In genomic region chr13:48878534-48878933, GRCm38 (mm10) we compare ENCODE assay signal across 8 mouse cellular contexts. TPM values are rescaled to one million over a fixed set of nuclear protein-coding genes. Genes with fewer than 3 reads are reported as not detected.
A peak's percentile ranks its signal among the peaks of the same experiment; 100 is the strongest.
DNase-seq lines count a peak whose midpoint lies in the region; ATAC-seq and TF ChIP-seq lines count a peak whose summit lies in the region.

No protein-coding gene starts in this region.

- TF ChIP-seq POLR2A in CH12.LX (IDR thresholded peaks at IDR 0.05; ENCODE audit: low read depth, low read length), result peak; percentile 100
- TF ChIP-seq POLR2A in testis, adult 2 months (IDR thresholded peaks at IDR 0.05; ENCODE audit: control insufficient read depth, low read depth, low read length), result peak; percentile 96

- peak overlapping the region; percentile 72 for H3K4me2 ChIP-seq in CH12.LX (ENCODE audit: insufficient read depth, low read depth, poor library complexity, severe bottlenecking)
- H3K4me2 ChIP-seq in forebrain, embryonic 12.5 days, result peak overlapping the region; percentile 66
- H3K4me2 ChIP-seq in heart, postnatal 0 days (ENCODE audit: low read depth, low read length), result peak overlapping the region; percentile 54
- H3K4me2 ChIP-seq in liver, embryonic 16.5 days (ENCODE audit: low read depth, low read length), result peak overlapping the region; percentile 85
- peak overlapping the region; percentile 69 for H3K4me2 ChIP-seq in neural tube, embryonic 13.5 days

- in situ Hi-C loops in CH12.LX (cut with MboI; ENCODE audit: low pct_ligation_motif_present, low pct_unique_long_range_greater_than_20kb, low sequenced_read_pairs), result loop anchor here (10.0 kb wide), 1 partner anchor 116 kb away; no protein-coding TSS in a partner anchor

- no peaks in the 10 kb centered on the region for H3K79me2 ChIP-seq in CH12.LX (replicated peaks; ENCODE audit: control insufficient read depth, extremely low read depth, insufficient read depth, poor library complexity, severe bottlenecking)

- H3K27me3 ChIP-seq in CH12.LX (replicated peaks), result no peaks in the 10 kb centered on the region
- H3K27me3 ChIP-seq in forebrain, embryonic 12.5 days, result no peaks in the 10 kb centered on the region
- no peaks in the 10 kb centered on the region for H3K27me3 ChIP-seq in heart, postnatal 0 days (ENCODE audit: control insufficient read depth, insufficient read depth, low read length)
- no peaks in the 10 kb centered on the region for H3K27me3 ChIP-seq in liver, embryonic 16.5 days (ENCODE audit: control insufficient read depth, insufficient read depth, low read depth, low read length)
- H3K27me3 ChIP-seq in neural tube, embryonic 13.5 days, result no peaks in the 10 kb centered on the region
- no peaks in the 10 kb centered on the region for H3K27me3 ChIP-seq in testis, adult 2 months (ENCODE audit: control insufficient read depth, insufficient read depth, low read length)

- 0% methylated on average over 36 of the region's 36 CpGs for WGBS in forebrain, embryonic 12.5 days
- under 1% methylated on average over 36 of the region's 36 CpGs for WGBS in heart, postnatal 0 days
- WGBS in liver, embryonic 16.5 days (ENCODE audit: insufficient replicate concordance), result under 1% methylated on average over 36 of the region's 36 CpGs
- WGBS in neural tube, embryonic 13.5 days, result under 1% methylated on average over 36 of the region's 36 CpGs

- peaks cover 22 to 38% of the 10 kb centered on the region in 2 experiments for H3K36me3 ChIP-seq in CH12.LX (replicated peaks in 1 of 2; ENCODE audit: control insufficient read depth in 1 of 2, insufficient read depth in 1 of 2, low read length in 1 of 2)
- peaks cover 32% of the 10 kb centered on the region for H3K36me3 ChIP-seq in forebrain, embryonic 12.5 days (replicated peaks)
- H3K36me3 ChIP-seq in heart, postnatal 0 days (replicated peaks; ENCODE audit: control insufficient read depth, insufficient read depth, low read length), result peaks cover 30% of the 10 kb centered on the region
- peaks cover 18% of the 10 kb centered on the region for H3K36me3 ChIP-seq in liver, embryonic 16.5 days (ENCODE audit: control insufficient read depth, insufficient read depth)
- peaks cover 30% of the 10 kb centered on the region for H3K36me3 ChIP-seq in neural tube, embryonic 13.5 days
- H3K36me3 ChIP-seq in testis, adult 2 months (ENCODE audit: control insufficient read depth, insufficient read depth, low read length), result no peaks in the 10 kb centered on the region; the same call in none of the 2 replicates

- H3K4me1 ChIP-seq in CH12.LX (ENCODE audit: control insufficient read depth in 1 of 2, insufficient read depth in 2 of 2), result peaks cover 0 to 17% of the 10 kb centered on the region in 2 experiments; a peak in 2 of 4 replicates
- H3K4me1 ChIP-seq in forebrain, embryonic 12.5 days, result peaks cover 7% of the 10 kb centered on the region
- H3K4me1 ChIP-seq in heart, postnatal 0 days (ENCODE audit: control insufficient read depth, insufficient read depth), result peaks cover 6% of the 10 kb centered on the region
- H3K4me1 ChIP-seq in liver, embryonic 16.5 days (ENCODE audit: control insufficient read depth, low read depth, low read length), result peaks cover 9% of the 10 kb centered on the region
- H3K4me1 ChIP-seq in neural tube, embryonic 13.5 days (replicated peaks), result peaks cover 10% of the 10 kb centered on the region
- peaks cover 3% of the 10 kb centered on the region; the same call in 1 of the 2 replicates for H3K4me1 ChIP-seq in testis, adult 2 months (ENCODE audit: control insufficient read depth, insufficient read depth, low read length)

- TF ChIP-seq CTCF in CH12.LX (conservative IDR thresholded peaks at IDR 0.05 in 1 of 2, IDR thresholded peaks at IDR 0.05 in 1 of 2; ENCODE audit: low read depth in 2 of 2, low read length in 2 of 2), result no peak
- no peak for TF ChIP-seq CTCF in heart, postnatal 0 days (IDR thresholded peaks at IDR 0.05; ENCODE audit: low read depth)
- no peak for TF ChIP-seq CTCF in testis, adult 2 months (IDR thresholded peaks at IDR 0.05; ENCODE audit: control insufficient read depth, insufficient read depth, insufficient replicate concordance, low read depth, low read length)

- no peak for TF ChIP-seq RAD21 in CH12.LX (IDR thresholded peaks at IDR 0.05; ENCODE audit: low read depth, low read length)

- peak overlapping the region; percentile 42 to 58 (median 54) for H3K4me3 ChIP-seq in CH12.LX (replicated peaks in 1 of 3; ENCODE audit: low read depth in 2 of 3, low read length in 2 of 3, poor library complexity in 1 of 3)
- peak overlapping the region; percentile 41 for H3K4me3 ChIP-seq in forebrain, embryonic 12.5 days (replicated peaks)
- peak overlapping the region; percentile 29 for H3K4me3 ChIP-seq in heart, postnatal 0 days (ENCODE audit: low read depth, low read length)
- H3K4me3 ChIP-seq in liver, embryonic 16.5 days (ENCODE audit: low read depth, low read length), result peak overlapping the region; percentile 55
- peak overlapping the region; percentile 45 for H3K4me3 ChIP-seq in neural tube, embryonic 13.5 days
- peak overlapping the region; percentile 71 for H3K4me3 ChIP-seq in testis, adult 2 months (ENCODE audit: control insufficient read depth, low read depth, low read length)

- peak overlapping the region; percentile 90 for H3K9ac ChIP-seq in CH12.LX (ENCODE audit: insufficient read depth, low read depth)
- peak overlapping the region; percentile 75 for H3K9ac ChIP-seq in forebrain, embryonic 12.5 days
- peak overlapping the region; percentile 62 for H3K9ac ChIP-seq in heart, postnatal 0 days (replicated peaks; ENCODE audit: low read depth, low read length)
- H3K9ac ChIP-seq in liver, embryonic 16.5 days (ENCODE audit: low read depth, low read length), result peak overlapping the region; percentile 72
- peak overlapping the region; percentile 79 for H3K9ac ChIP-seq in neural tube, embryonic 13.5 days

- DNase-seq in CH12.LX (ENCODE audit: extremely low read depth), result peak; percentile 97
- DNase-seq in c-Kit-positive CD71-positive TER-119-negative erythroid progenitor cells, embryonic 14.5 days (ENCODE audit: low read depth), result peak; percentile 95
- DNase-seq in heart, postnatal 0 days (ENCODE audit: low spot score), result peak; percentile 97
- peak; percentile 99 to 100 for DNase-seq in kidney, postnatal 4 days

- H3K9me3 ChIP-seq in CH12.LX (replicated peaks; ENCODE audit: low read length), result no peaks in the 10 kb centered on the region
- H3K9me3 ChIP-seq in forebrain, embryonic 12.5 days, result no peaks in the 10 kb centered on the region
- no peaks in the 10 kb centered on the region for H3K9me3 ChIP-seq in heart, postnatal 0 days (replicated peaks; ENCODE audit: control insufficient read depth, low read length)
- H3K9me3 ChIP-seq in liver, embryonic 16.5 days (replicated peaks; ENCODE audit: control insufficient read depth, low read length), result no peaks in the 10 kb centered on the region
- H3K9me3 ChIP-seq in neural tube, embryonic 13.5 days, result no peaks in the 10 kb centered on the region

- ATAC-seq in forebrain, embryonic 12.5 days (ENCODE audit: low FRiP score), result peak; percentile 100
- ATAC-seq in heart, postnatal 0 days (ENCODE audit: insufficient read depth, low read depth), result peak; percentile 100
- ATAC-seq in liver, embryonic 16.5 days (ENCODE audit: low read depth), result peak; percentile 99
- peak; percentile 99 for ATAC-seq in neural tube, embryonic 13.5 days (ENCODE audit: low read depth)

- TF ChIP-seq EP300 in CH12.LX (IDR thresholded peaks at IDR 0.05; ENCODE audit: low read length), result no peak
- TF ChIP-seq EP300 in heart, postnatal 0 days (IDR thresholded peaks at IDR 0.05; ENCODE audit: low read depth), result 0 out of 2 replicates have a peak, but pooled peaks have one; percentile 72

- H3K27ac ChIP-seq in CH12.LX (ENCODE audit: insufficient read depth, low read depth), result peak overlapping the region; percentile 27
- peak overlapping the region; percentile 89 for H3K27ac ChIP-seq in forebrain, embryonic 12.5 days
- H3K27ac ChIP-seq in heart, postnatal 0 days (ENCODE audit: low read depth), result peak overlapping the region; percentile 85
- H3K27ac ChIP-seq in liver, embryonic 16.5 days (ENCODE audit: low read length), result peak overlapping the region; percentile 73
- peak overlapping the region; percentile 90 for H3K27ac ChIP-seq in neural tube, embryonic 13.5 days (replicated peaks)
- peak overlapping the region; percentile 77 for H3K27ac ChIP-seq in testis, adult 2 months (ENCODE audit: control insufficient read depth, insufficient read depth, low read depth, low read length)

- dilution Hi-C loops in CH12.LX (cut with MboI; ENCODE audit: extremely low pct_ligation_motif_present, extremely low pct_unique_long_range_greater_than_20kb, low sequenced_read_pairs), result no loop called here

TF ChIP-seq in CH12.LX, 34 proteins besides CTCF, POLR2A, EP300 and RAD21 (continues in another document):
- TF ChIP-seq MAX (IDR thresholded peaks at IDR 0.05; ENCODE audit: low read length), result no peak
- no peak for TF ChIP-seq E2F4 (IDR thresholded peaks at IDR 0.05; ENCODE audit: insufficient replicate concordance, low read depth, low read length)
- no peak for TF ChIP-seq SIN3A (IDR thresholded peaks at IDR 0.05; ENCODE audit: low read length)
- TF ChIP-seq NELFE (IDR thresholded peaks at IDR 0.05; ENCODE audit: low read depth, low read length), result no peak; the same call in 1 of the 2 replicates
- TF ChIP-seq USF1 (IDR thresholded peaks at IDR 0.05; ENCODE audit: low read depth, low read length), result peak; percentile 95
- TF ChIP-seq HCFC1 (IDR thresholded peaks at IDR 0.05; ENCODE audit: low read depth, low read length), result no peak
- peak; percentile 93 for TF ChIP-seq USF2 (conservative IDR thresholded peaks at IDR 0.05; ENCODE audit: low read depth, low read length)
- no peak for TF ChIP-seq KAT2A (IDR thresholded peaks at IDR 0.05; ENCODE audit: insufficient replicate concordance, low read length)
- TF ChIP-seq NRF1 (IDR thresholded peaks at IDR 0.05; ENCODE audit: low read depth, low read length), result peak; percentile 93
- TF ChIP-seq TBP (conservative IDR thresholded peaks at IDR 0.05; ENCODE audit: low read depth, low read length), result peak; percentile 94
- TF ChIP-seq CHD1 (IDR thresholded peaks at IDR 0.05; ENCODE audit: low read depth, low read length), result no peak
- TF ChIP-seq ZNF384 (IDR thresholded peaks at IDR 0.05; ENCODE audit: low read depth, low read length), result no peak
- TF ChIP-seq POLR2AphosphoS2 (IDR thresholded peaks at IDR 0.05; ENCODE audit: low read depth, low read length), result peak; percentile 99

RNA-seq across cellular contexts. Expression of gene Phf2, which starts 7.6 kb away (rescaled TPM):
- 6.3 and 6.7 TPM in 2 replicates for total RNA-seq in CH12.LX (2012; rRNA removed)
- total RNA-seq in CH12.LX (2014; rRNA removed), result 1.4 and 2.3 TPM in 2 replicates
- 12.2 and 14.2 TPM in 2 replicates for polyA plus RNA-seq in CH12.LX (2012; ENCODE audit: insufficient read length, low read depth)
- polyA plus RNA-seq in forebrain, embryonic 12.5 days (2016; fragmentation: Nextera tagmentation; extraction: Ambion mirVana), result 11.9 and 14.7 TPM in 2 replicates
- total RNA-seq in heart, postnatal 0 days (2014; rRNA removed; ENCODE audit: low replicate concordance), result 12.7 and 17.9 TPM in 2 replicates
- 2.3 and 2.6 TPM in 2 replicates for polyA plus RNA-seq in heart, postnatal 0 days (2015; fragmentation: Nextera tagmentation; extraction: Ambion mirVana)
- polyA plus RNA-seq in liver, embryonic 16.5 days (2015; fragmentation: Nextera tagmentation; extraction: Ambion mirVana), result 1.7 TPM in 2 replicates
- polyA plus RNA-seq in neural tube, embryonic 13.5 days (2015; fragmentation: Nextera tagmentation; extraction: Ambion mirVana), result 9.6 and 9.7 TPM in 2 replicates
- 20.3 and 21.0 TPM in 2 replicates for polyA plus RNA-seq in testis, adult 2 months (2012; rRNA removed)

Comparison
In these comparisons a context has a peak if more than half of its experiments do, and no peak if none do; other contexts are left out.
1. Peak in every context shown above with its lines: DNase-seq, ATAC-seq, H3K4me3 ChIP-seq and H3K27ac ChIP-seq.
2. H3K27ac ChIP-seq: peak in every context shown above with its lines; median percentile 90 in neural tube, embryonic 13.5 days; 89 in forebrain, embryonic 12.5 days; 85 in heart, postnatal 0 days; 77 in testis, adult 2 months; 73 in liver, embryonic 16.5 days; 27 in CH12.LX.